Mouse (Mus musculus) regulatory T cell (primary cell): ENCODE results near the gene Dnal4.

Experiments
- in situ Hi-C: fragments of 300-600 bp; cut with MboI, MseI; formaldehyde crosslinking; loops from one replicate; pipeline ENCODE4 v1.15.1; 2025; ENCODE audit warnings: high pct_unique_total_duplicates

The Dnal4 gene

GRCm38 (mm10) chr15:79764539-79765267 lies 12.9 kb downstream of the Dnal4 start:
- in situ Hi-C loops: no loop called here

GRCm38 (mm10) chr15:79763601-79764246 lies 13.9 kb downstream of the Dnal4 start:
- in situ Hi-C loops: no loop called here

- in situ Hi-C loops: no loop called here
Observed at GRCm38 (mm10) chr15:79763001-79763400, 14.6 kb downstream of the Dnal4 start.

GRCm38 (mm10) chr15:79760956-79761355 lies 16.7 kb downstream of the Dnal4 start:
- in situ Hi-C loops: no loop called here

- in situ Hi-C loops: no loop called here
Observed at GRCm38 (mm10) chr15:79757118-79757517, 20.5 kb downstream of the Dnal4 start.

- in situ Hi-C loops: no loop called here
Observed at GRCm38 (mm10) chr15:79755977-79756625, 21.5 kb downstream of the Dnal4 start.

GRCm38 (mm10) chr15:79755176-79755575 lies 22.5 kb downstream of the Dnal4 start:
- in situ Hi-C loops: no loop called here

- in situ Hi-C loops: no loop called here
Observed at GRCm38 (mm10) chr15:79753873-79754272, 23.8 kb downstream of the Dnal4 start.

- in situ Hi-C loops: no loop called here
Observed at GRCm38 (mm10) chr15:79753420-79753752, 24.3 kb downstream of the Dnal4 start.

GRCm38 (mm10) chr15:79752742-79753419 lies 24.8 kb downstream of the Dnal4 start:
- in situ Hi-C loops: no loop called here

- in situ Hi-C loops: no loop called here
Observed at GRCm38 (mm10) chr15:79751772-79752171, 25.9 kb downstream of the Dnal4 start.

- in situ Hi-C loops: no loop called here
Observed at GRCm38 (mm10) chr15:79750266-79750665, 27.4 kb downstream of the Dnal4 start.

- in situ Hi-C loops: no loop called here
Observed at GRCm38 (mm10) chr15:79749162-79749561, 28.5 kb downstream of the Dnal4 start.

GRCm38 (mm10) chr15:79747998-79748397 lies 29.7 kb downstream of the Dnal4 start:
- in situ Hi-C loops: no loop called here

GRCm38 (mm10) chr15:79745883-79746282 lies 31.8 kb downstream of the Dnal4 start:
- in situ Hi-C loops: no loop called here

- in situ Hi-C loops: no loop called here
Observed at GRCm38 (mm10) chr15:79745312-79745711, 32.3 kb downstream of the Dnal4 start.

- in situ Hi-C loops: no loop called here
Observed at GRCm38 (mm10) chr15:79744742-79745141, 32.9 kb downstream of the Dnal4 start.

- in situ Hi-C loops: no loop called here
Observed at GRCm38 (mm10) chr15:79744001-79744400, 33.6 kb downstream of the Dnal4 start.

- in situ Hi-C loops: no loop called here
Observed at GRCm38 (mm10) chr15:79742706-79743023, 35.0 kb downstream of the Dnal4 start.

- in situ Hi-C loops: no loop called here
Observed at GRCm38 (mm10) chr15:79741921-79742705, 35.5 kb downstream of the Dnal4 start, which contains the start of gene Sun2. Sun2 (minus strand) TSS chr15:79742536.

- in situ Hi-C loops: no loop called here
Observed at GRCm38 (mm10) chr15:79741173-79741858, 36.3 kb downstream of the Dnal4 start.
